Mouse (Mus musculus) megakaryocyte-erythroid progenitor cell, adult 5-6 weeks (primary cell): ENCODE measurements around the gene Nxnl2. TPM values are rescaled to one million over a fixed set of nuclear protein-coding genes. Genes with fewer than 3 reads are reported as not detected.

ENCODE experiments used
- total RNA-seq, 2 experiments: library from RNA; stranded (forward) in 1 of 2; stranded (reverse) in 1 of 2; fragments of 200-1000, 215-1000 nt in 1 of 2; fragments of >200 nt in 1 of 2; fragmentation: Nextera tagmentation in 1 of 2; gene quantifications; 2 replicates each; pipeline ENCODE4 v1.2.3; 2014 to 2017

The Nxnl2 gene
- total RNA-seq, 2 experiments from 2014 or later: not detected

Other genes starting within 250 kb of the Nxnl2 start
- 12.6 and 16.1 TPM in 2 replicates for gene Spin1, start 70.1 kb upstream of the Nxnl2 start, total RNA-seq (2014; fragmentation: Nextera tagmentation)
- 14.5 and 24.0 TPM in 2 replicates for gene Spin1, start 70.1 kb upstream of the Nxnl2 start, total RNA-seq (2017)
- gene S1pr3, start 237.6 kb downstream of the Nxnl2 start, total RNA-seq (2014; fragmentation: Nextera tagmentation): 0.31 TPM in 1 of 2 replicates, not detected in the other
- 0.33 and 0.42 TPM in 2 replicates for gene S1pr3, start 237.6 kb downstream of the Nxnl2 start, total RNA-seq (2017)